Mouse (Mus musculus) spleen, postnatal 14 days (tissue): Measurements from ENCODE around the gene Brca1.
"Not testable (repeated sequence)": the region's sequence is repeated elsewhere in the genome, so short reads cannot be mapped to it uniquely, and the experiment has no call there.

ENCODE experiments used
- DNase-seq, 2 experiments: peaks; one replicate each; pipeline ENCODE4 v3.0.0; 2021 to 2022; ENCODE audit warnings: low spot score in 2 of 2

Gene Brca1

DNA sequence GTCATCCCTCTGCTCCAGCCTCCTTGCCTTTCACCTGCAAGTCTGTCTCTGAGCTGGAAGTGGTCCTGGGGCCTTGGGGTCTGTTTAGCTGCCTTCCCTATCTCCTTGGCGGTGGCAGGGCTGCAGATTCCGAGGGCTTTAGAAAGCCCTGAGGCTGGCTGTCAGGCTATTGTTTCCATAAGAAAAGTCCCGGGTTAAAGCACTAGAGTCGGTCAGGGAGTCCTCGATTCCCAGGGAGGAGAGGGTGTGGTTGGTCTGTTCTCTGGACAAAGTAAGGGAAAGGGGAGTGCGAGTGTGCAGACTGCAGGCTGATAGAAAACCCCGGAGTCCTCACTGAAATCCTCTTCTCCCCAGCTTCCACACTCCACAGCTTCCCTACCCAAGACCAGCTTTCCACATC, 81.5 kb downstream of the Brca1 start:
- DNase-seq: no peak

DNA sequence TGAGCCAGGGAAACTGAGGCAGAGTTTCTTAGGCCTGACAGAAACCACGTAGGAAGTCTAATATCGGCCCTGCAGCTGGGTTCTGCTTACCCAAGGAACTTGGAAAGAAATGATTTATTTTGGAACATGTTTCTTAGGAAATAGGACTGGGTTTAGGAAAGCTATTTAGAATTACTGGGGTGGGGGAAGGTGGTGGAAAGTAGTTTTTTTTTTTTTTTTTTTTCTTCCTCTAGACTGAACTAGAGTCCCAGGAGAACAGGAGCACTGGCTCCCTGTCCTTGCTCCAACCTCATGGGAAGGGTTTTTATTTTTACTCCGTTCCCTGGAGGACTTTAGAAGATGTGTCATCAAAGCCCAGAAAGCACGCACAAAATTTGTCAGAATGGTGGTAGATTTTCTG, 82.6 kb downstream of the Brca1 start:
- no peak for DNase-seq

DNA sequence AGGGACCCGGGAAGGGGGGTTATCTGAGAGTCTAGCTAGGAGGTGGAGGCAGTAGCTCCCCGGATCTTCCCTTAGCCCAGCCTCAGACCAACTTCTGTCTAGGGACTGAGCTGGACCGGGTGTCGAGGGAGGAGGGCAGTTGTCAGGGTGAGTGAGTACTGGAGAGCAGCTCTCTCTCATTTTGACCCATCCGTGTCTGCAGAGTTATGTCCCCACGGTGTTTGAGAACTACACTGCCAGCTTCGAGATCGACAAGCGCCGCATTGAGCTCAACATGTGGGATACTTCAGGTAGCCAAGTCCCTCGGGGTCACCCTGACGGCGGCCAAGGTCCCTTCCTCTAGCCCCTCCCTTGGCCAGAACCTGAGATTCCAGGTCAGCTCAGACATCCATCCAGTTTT, 83.0 kb downstream of the Brca1 start:
- DNase-seq: no peak

DNA sequence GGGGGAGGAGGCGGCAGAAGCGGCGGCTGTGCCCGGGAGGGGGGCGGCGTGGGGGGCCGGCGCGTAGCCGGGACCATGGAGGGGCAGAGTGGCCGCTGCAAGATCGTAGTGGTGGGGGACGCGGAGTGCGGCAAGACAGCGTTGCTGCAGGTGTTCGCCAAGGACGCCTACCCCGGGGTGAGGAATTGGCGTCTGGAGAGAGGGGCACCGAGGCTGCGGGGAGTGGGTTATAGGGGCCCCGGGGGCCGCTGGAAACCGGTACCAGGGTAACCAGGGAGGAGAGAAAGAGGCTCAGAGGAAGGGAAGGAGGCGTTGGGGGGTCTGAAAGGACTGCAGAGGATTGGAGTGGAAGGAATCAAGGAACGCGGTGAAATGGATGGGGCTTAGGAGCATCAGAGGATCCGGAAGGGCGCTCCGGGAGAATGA, 83.5 kb downstream of the Brca1 start:
- no peak for DNase-seq

DNA sequence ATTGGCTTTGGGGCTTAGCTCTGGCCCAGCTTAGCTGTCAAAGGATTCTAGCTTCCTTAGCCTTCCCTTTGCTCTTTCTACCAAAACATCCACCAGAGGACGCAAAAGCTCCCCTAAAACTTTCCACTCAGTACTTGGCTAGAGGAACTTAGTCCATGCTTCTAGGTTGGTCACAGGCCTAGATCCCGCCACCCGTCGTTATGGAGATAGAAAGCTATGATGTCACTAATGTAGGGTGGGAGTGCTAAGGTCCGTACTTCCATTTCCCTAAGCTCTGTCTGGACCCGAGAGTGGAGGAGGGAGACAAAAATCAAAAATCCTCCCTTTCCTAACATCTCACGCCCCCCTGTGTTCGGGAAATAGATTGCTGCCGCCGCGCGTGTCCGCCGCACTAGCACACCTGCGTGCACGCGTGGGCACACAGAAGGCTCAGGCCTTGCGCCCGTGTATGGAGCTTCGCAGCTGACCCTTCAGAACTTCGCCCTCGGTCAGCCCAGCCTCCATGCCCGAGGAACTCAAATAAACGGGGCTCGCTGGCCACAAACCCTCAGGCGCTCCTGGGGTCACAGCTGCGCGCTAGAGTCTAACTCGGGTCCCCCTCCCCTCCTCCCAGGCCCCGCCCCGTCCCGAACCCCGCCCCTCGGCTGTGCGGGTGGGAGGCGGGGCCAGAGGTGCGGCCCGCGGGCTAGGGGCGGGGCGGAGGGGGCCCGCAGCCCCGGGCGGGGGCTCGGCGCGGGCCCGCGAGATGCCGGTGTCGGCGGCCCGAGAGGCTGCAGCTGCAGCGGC, 84.1 kb downstream of the Brca1 start:
- DNase-seq: no peak

DNA sequence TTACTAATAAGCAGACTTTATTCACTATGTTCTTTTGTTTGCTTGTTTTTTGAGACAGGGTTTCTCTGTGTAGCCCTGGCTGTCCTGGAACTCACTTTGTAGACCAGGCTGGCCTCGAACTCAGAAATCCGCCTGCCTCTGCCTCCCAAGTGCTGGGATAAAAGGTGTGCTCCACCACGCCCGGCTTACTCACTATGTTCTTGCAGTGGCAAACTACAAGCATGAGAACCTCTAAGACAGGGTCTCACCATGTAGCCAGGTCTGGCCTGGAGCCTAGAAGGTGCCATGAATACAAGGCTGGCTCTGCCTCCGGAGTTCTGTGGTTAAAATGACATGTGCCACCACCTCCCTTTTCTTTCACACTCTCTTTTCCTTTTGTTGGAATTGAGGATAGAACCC, 85.2 kb downstream of the Brca1 start:
- DNase-seq: not testable (repeated sequence)

DNA sequence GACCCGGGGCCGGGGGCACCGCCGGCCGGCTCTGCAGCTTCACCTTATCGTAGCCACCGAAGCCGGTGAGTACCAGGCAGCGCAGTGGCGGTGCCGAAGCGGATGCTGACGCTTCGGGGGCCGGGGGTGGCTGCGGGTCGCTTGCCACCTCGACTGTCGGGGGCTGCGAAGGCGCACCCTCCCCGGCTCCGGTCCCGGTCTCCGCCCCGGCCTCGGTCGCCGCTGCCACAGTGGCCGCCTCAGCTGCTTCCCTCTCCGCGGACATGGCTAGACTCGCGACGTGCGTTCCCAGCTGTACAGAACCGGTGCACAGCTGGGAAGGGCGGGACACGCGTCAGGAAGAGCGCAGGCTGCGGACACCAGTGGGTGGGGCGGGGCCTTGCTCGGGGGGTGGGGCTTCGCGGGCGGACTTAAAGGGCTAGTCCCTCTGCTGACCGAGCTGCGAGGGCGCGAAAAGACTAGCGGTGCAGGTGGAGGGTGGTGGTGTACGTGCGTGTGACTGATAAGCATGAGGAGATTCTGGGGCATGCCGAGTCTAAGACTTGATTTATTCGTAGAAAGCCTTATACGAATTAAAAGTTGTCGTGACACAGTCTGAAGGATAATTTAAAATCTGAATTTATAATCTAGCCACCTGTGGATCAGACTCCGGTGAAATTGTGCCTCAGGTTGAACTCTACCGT, 85.7 kb downstream of the Brca1 start, which contains the start of gene Vat1:
TSS of gene Vat1 (minus strand) at position 362 of the 683 bp plus-strand sequence.
- DNase-seq: peak; percentile 25 to 42

DNA sequence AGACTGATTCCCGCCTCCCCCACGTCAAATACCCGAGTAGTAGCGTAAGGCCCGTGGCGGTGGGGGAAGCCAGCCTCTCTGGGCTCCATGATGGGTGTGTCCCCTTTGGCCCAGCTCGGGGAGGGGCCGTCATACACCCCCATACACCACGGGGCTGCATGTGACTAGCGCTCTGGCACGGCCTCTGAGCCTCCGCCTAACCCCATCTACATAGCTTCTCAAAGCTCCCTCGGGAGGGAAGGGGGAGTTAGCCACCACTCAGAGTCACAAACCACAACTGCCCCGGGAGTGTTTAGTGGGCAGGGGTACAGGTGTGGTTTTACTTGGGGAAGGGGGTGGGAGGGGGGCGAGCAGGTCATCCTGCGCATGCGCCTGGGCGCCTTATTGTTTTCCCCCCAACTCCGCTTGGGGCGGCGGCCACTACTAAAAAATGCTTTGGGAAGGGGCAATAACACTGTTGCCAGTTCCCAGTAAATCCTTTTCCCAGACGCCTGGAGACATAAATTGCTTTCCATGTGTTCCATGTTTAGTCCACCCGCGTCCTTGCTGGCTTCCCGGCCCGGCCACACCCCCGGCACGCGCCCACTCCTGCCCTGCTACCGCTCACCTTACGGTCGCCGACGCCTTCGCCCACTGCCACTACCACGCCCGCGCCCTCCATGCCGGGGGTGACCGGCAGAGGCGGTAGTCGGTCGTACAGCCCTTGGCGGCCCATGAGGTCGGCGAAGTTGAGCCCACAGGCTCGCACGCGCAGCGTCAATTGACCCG, 86.5 kb downstream of the Brca1 start:
- DNase-seq: no peak

DNA sequence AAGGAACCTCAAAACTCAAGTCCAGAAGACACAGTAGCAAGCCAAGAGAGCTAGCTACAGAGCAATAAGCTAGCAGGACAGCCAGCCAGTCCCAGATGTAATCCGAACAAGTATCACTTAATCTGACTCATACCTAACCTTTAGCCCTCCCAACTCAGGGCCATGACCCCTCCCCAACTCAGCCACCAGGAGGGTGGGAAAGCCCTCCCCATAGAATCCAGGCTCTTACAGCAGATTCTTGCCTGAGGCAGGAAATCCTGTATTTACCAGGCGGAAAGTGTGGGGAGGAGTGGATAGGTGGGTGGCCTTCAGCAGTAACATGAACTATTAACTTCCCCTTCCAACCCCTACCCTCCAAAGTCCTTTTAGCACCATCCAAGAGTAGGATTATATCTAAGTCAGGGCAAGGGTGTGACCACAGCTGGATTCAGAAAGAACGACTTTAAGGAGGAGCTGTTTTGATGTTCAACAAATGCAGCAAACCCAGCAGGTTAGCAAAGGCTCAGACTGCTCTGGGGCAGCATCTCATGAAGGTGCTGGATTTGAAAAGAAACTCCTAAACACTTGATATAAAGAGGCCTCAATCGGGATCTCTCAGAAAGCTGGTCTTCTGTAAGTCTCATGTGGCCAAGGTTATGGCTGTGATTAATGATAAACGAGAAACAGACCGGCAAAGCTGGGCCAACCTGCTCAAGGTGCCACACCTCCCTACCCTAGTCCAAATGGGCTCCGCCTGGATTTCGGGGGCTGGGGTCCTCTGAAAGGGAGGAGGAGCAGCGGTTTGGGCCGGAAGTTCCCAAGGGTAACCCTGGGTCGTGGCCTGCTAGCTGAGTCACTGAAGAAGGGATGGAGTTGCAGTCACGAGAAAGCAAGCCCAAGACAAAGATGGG, 87.3 kb downstream of the Brca1 start, which contains the start of gene Rnd2:
TSS of gene Rnd2 (plus strand) at position 789 of the 890 bp plus-strand sequence.
- no peak for DNase-seq

DNA sequence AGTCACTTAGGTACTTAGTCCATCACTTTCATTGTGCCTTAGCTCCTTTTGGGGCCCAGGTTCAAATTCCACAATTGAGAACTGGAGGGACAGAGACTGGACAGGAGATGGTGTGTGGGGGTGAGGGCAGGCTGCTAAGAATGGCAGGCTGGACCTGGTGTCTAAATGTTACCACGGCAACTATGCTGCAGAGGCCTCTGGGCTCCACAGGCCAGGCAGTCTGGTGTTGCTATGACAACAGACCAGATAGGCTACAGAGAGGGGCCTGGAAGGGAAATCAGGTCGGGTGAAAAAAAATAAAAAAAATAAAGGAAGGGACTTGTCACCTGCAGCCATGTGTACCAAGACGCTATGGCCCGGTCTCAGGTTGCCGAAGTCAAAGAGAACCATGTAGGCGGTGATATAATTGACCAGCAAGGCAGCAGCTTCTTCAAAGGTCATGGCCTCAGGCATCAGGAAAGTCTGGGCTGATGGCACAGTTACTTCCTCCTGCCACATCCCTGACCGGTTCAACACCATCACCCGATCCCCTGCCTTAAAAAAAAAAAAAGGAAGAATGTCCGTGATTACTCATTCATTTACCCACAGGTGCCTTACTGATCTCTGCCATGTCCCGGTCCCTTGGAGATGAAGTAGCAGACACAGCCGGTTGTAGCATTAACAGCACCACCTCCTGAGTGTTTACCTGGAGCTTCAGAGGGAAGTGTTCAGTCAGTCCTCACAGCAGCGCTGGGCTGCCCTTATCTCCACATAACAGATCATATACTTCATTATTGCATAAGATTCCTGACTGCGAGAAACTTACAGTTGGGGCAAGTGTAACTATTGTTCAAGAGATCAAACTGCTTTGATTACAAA, 88.9 kb downstream of the Brca1 start:
- DNase-seq: no peak

DNA sequence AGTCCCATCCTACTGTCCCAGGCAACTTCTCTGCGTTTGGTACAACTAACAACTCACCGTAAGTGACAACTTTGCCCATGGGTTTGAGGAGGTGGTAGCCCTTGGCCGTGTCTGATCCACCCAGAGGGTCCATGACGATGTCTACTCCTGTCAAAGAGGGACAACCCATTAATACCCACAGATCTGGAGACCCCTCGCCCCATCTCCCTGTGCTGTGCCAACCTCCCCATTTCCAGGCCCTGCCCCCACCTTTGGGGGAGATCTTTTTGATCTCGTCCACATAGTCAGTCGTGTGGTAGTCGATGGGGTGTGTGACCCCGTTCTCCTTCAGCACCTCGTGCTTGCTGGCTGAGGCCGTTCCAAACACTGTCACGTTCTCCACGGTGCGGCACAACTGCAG, 89.6 kb downstream of the Brca1 start:
- DNase-seq: no peak

DNA sequence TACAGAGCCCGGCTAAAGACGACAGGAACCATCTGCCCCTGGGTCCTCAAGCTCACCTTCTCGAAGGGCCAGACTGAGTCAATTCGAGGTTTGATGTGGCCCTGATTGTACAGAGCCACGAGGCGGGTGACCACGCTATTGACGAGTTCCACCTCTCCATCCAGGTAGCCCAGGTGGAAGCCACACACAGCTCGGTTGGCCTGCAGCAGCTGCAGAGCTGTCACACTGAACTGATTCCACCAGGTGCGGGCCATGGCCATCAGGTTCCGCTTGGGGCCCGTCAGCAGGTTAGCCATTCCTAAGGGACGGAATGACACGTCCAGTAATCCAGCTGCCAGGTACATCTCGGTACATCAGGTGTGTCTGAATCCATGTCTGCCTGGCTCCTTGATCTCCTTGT, 91.4 kb downstream of the Brca1 start:
- DNase-seq: no peak

DNA sequence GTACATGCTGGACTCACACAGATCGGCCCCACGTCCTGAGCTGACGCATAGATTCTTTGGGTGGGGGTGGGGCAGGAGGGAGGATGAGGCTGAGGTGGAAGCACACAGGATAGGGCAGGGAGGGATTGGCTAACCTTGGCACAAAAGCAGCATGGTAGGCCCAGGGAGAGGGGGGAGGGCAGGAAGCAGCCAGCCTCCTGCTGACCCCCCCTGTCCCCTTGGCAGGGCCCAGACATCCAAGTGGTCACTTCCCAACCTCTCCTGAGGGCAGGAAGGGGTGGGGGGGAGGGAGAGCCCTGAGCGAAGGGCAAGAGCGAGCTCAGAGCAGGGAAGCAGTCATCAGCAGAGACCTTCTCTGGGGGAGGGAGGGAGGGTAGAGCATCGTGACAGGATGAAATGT, 92.0 kb downstream of the Brca1 start:
- DNase-seq: no peak

DNA sequence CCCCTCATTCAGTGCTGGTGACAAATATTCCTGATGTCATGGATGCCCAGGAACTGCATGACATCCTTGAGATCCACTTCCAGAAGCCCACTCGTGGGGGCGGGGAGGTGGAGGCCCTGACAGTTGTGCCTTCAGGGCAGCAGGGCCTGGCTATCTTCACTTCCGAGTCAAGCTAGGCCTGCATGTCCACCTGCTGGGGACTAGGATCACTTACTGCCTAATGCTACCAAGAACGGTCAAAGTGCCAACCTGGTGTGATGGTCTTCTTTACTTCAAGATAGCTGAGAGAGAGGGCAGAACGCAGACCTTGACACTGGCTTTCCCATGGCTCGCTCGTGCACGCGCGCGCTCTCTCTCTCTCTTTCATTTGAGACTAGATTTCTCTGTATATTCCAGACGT, 93.5 kb downstream of the Brca1 start:
- no peak for DNase-seq

DNA sequence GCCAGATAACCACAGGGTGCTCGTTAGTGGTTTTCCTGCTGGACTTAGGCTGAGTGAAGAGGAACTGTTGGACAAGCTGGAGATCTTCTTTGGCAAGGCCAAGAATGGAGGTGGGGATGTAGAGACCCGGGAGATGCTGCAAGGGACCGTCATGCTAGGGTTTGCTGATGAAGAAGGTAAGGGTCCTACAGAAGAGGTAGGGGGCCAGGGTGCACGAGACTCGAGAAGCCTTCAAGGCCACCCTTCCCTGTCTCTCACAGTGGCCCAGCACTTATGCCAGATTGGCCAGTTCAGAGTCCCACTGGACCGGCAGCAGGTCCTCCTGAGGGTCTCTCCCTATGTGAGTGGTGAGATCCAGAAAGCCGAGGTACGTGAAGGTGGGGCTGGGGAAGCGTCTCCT, 94.1 kb downstream of the Brca1 start:
- DNase-seq: no peak

DNA sequence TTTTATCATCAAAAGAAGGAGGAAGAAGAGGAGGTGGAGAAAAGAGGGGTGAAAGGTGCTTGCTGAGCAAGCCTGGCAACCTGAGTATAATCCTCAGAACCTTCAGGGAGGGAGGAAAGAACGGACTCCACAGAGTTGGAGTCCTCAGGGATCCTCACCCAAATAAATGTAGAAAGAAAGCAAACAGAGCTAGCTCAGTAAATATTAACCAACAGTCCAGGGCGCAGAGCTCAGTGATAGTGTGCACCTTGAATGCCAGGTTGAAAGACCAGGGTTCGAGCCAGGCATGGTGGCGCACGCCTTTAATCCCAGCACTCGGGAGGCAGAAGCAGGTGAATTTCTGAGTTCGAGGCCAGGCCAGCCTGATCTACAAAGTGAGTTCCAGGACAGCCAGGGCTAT, 96.1 kb downstream of the Brca1 start:
- DNase-seq: no peak

DNA sequence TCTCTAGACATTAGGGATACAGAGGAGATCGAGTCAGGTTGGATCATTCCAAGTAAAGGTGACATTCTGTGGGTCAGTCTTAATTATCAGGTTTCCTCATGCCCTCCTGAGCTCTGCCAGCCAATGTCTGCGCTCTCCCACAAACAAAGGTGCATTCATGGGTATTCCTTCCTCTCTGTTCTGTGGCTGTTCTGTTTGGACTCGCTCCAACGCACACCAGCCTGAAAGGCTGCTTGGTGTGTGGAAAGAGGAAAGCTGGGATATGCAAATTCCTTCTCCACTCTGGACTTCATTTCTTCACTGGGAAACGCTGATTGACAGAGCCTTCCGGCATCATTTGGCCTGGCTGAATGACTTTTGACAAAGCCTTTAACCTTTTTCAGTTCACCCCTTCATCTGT, 97.1 kb downstream of the Brca1 start:
- no peak for DNase-seq

DNA sequence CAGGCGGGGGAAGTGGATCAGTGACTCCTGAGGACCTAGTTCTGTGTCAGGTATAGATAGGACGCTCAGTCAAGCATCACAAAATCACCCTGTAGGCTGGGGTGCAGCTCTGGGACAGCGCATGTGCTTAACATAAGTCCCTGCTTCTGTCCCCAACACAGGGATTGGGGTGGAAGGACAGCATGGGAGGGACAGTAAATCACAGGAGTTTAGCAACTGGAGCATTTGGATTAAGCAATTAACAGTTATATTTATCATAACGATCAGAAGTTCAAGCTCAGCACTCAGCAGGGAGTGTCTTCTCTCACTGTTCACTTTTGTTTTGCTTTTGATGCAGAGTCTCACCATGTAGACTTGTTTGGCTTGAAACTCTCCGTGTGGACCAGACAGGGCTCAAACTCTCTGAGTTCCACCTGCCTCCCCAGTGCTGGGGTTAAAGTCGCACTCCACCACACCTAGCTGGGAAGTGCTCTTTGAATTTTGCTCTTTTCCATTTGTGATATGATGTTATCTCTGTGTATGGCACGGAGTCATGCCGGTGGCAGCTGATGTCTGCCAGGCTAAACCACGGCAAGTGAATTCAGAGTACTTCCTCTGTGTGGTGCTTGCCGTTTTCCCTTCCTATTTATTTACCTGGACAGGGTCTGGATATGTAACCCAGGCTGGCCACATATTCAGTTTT, 99.5 kb downstream of the Brca1 start:
- no peak for DNase-seq

DNA sequence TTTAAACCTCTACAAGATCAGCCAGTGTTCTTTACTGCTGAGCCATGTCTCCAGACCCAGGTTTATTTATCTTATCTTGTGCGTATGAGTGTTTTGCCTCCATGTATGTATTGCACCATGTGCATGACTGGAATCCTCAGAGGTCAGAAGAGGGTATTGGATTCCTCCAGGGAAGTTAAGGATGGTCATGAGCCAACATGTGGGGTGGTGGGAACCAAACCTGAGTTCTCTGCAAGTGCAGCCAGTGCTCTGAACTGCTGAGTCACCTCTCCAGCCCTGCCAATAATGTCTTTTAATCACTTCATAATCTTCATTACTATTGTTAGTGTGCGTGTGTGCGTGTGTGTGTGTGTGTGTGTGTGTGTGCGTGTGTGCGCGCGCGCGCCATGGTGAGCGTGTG, 100.2 kb downstream of the Brca1 start:
- DNase-seq: no peak

DNA sequence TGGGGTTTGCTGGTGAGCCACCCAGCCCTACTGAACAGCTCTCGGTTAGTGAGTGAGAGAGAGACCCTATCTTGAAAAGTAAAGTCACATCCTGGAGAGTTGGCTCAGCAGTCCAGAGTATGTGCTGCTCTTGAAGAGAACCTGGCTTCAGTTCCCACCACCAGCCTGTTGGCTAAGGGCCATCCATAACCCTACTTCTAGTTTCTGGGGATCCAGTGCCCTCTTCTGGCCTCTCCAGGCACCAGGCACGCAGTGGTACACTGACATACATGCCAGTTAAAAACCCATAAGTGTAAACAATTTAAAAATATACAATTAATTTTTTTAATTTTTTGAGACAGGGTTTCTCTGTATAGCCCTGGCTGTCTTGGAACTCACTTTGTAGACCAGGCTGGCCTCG, 101.4 kb downstream of the Brca1 start:
- no peak for DNase-seq
